ENCODE assay signal across 15 mouse cellular contexts in the genomic region with DNA sequence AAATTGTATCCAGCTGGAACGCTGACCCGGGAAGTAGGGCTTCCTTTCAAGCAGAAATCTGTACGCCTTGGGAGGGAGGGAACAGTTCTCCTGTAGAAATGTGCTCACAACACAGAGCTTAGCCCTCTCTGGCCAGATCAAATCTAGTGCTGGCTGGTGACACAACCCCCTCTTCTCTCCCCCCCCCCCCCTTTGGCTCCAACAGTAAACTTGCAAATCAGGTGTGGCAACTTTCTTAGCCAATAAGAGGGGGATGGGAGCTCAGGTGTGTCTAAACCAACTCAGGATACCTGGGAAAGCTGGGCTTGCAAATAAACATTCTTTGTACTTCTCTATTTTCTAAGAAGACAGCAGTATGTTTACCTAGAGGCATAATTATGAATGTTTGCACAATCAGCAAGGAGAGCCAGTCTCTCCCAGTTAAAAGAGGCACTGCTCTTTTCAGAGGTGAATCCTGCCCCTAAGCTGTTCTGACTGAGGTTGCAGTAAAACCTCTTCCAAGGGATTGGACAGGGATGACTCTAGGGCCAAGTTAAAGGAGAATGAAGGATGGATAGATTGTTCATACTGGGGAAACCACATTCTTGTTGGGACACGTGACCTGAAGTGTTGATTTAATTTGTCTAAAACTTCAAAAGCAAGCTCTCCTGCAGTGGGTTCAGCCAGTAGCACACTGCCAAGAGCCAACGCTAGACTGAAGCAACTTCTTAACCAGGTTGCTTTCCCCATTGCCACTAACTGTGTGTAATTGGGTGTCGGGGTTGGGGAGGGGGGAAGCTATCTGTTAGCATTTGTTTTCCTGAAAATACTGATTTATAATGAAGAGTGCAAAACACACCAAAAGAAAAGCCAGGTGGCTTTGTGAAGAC. TPM values are rescaled to one million over a fixed set of nuclear protein-coding genes. Genes with fewer than 3 reads are reported as not detected.
A peak's percentile ranks its signal among the peaks of the same experiment; 100 is the strongest.
DNase-seq lines count a peak whose midpoint lies in the region; ATAC-seq and TF ChIP-seq lines count a peak whose summit lies in the region.
"Had no signal": no experiment of that assay in that cellular context is flagged by ENCODE, and none has a peak within 500 bp of the region (broad histone marks: within the 10 kb centered on the region; RNA-seq: fewer than 3 reads in every experiment).

Gene Cldn8, minus strand, starts transcription at position 139 of the 869 bp plus-strand sequence.

- intact Hi-C loops in heart, postnatal 25 days (cut with DNase I): no loop called here
- intact Hi-C loops in left cerebral cortex, adult 2 months (cut with DNase I): no loop called here

- DNase-seq in forebrain, embryonic 10.5 days (ENCODE audit: extremely low spot score, low spot score): no peak
- peak; percentile 63 for DNase-seq in intestine, embryonic 14.5 days (ENCODE audit: low spot score)
- DNase-seq in kidney, postnatal 25 days: peak; percentile 78 to 84
- DNase-seq in lung, postnatal 4 days: peak; percentile 19 to 26
- no peak for DNase-seq in heart, postnatal 25 days (ENCODE audit: low spot score)
- DNase-seq in left cerebral cortex, adult 2 months (ENCODE audit: extremely low spot score in 1 of 2, low spot score in 2 of 2): no peak
- DNase-seq: heart, adult 11 months had no signal

- no peaks in the 10 kb centered on the region for H3K9me3 ChIP-seq in forebrain, embryonic 10.5 days
- H3K9me3 ChIP-seq in forebrain, embryonic 16.5 days (ENCODE audit: control insufficient read depth, low read length): no peaks in the 10 kb centered on the region
- H3K9me3 ChIP-seq in intestine, embryonic 14.5 days (ENCODE audit: control insufficient read depth, low read length): no peaks in the 10 kb centered on the region
- H3K9me3 ChIP-seq: hindbrain, embryonic 10.5 days; neural tube, embryonic 15.5 days had no signal

- no peak for ATAC-seq in forebrain, embryonic 16.5 days
- ATAC-seq in intestine, embryonic 14.5 days (replicated peaks; ENCODE audit: low FRiP score, low TSS enrichment, low read depth): peak; percentile 86
- ATAC-seq in inflammation-experienced regulatory T-cells, adult 6 months: no peak

- H3K4me1 ChIP-seq in forebrain, embryonic 10.5 days: peaks cover 23% of the 10 kb centered on the region
- no peaks in the 10 kb centered on the region for H3K4me1 ChIP-seq in forebrain, embryonic 16.5 days (replicated peaks; ENCODE audit: control insufficient read depth, insufficient read depth, low read length)
- H3K4me1 ChIP-seq in intestine, embryonic 14.5 days (replicated peaks; ENCODE audit: control insufficient read depth, insufficient read depth, low read length): no peaks in the 10 kb centered on the region
- H3K4me1 ChIP-seq: hindbrain, embryonic 10.5 days; neural tube, embryonic 15.5 days had no signal

- H3K27ac ChIP-seq in forebrain, embryonic 10.5 days: peak within 1 kb of the TSS; percentile 40; the same call in 1 of the 2 replicates
- no peak within 1 kb of the TSS for H3K27ac ChIP-seq in forebrain, embryonic 16.5 days (ENCODE audit: low read length)
- peak within 1 kb of the TSS; percentile 38; the same call in 1 of the 2 replicates for H3K27ac ChIP-seq in intestine, embryonic 14.5 days (ENCODE audit: low read depth)
- H3K27ac ChIP-seq in left cerebral cortex, adult 2 months: no peak within 1 kb of the TSS
- H3K27ac ChIP-seq: hindbrain, embryonic 10.5 days; neural tube, embryonic 15.5 days had no signal

- no peaks in the 10 kb centered on the region; the same call in 1 of the 2 replicates for H3K27me3 ChIP-seq in forebrain, embryonic 10.5 days (ENCODE audit: poor library complexity, severe bottlenecking)
- H3K27me3 ChIP-seq in forebrain, embryonic 16.5 days (replicated peaks; ENCODE audit: control insufficient read depth, insufficient read depth, low read length): no peaks in the 10 kb centered on the region
- no peaks in the 10 kb centered on the region for H3K27me3 ChIP-seq in intestine, embryonic 14.5 days (replicated peaks; ENCODE audit: control insufficient read depth, insufficient read depth, low read length)
- H3K27me3 ChIP-seq: neural tube, embryonic 15.5 days had no signal

- TF ChIP-seq CTCF in left cerebral cortex, adult 2 months (IDR thresholded peaks at IDR 0.05): no peak

- no peak within 1 kb of the TSS for H3K9ac ChIP-seq in forebrain, embryonic 16.5 days (replicated peaks; ENCODE audit: low read depth, low read length)
- H3K9ac ChIP-seq in intestine, embryonic 14.5 days (ENCODE audit: low read length): peak within 1 kb of the TSS; percentile 29; the same call in 1 of the 2 replicates
- H3K9ac ChIP-seq: neural tube, embryonic 15.5 days had no signal

- no peaks in the 10 kb centered on the region for H3K36me3 ChIP-seq in forebrain, embryonic 10.5 days (replicated peaks)
- H3K36me3 ChIP-seq in forebrain, embryonic 16.5 days (ENCODE audit: control insufficient read depth, insufficient read depth): no peaks in the 10 kb centered on the region
- no peaks in the 10 kb centered on the region for H3K36me3 ChIP-seq in intestine, embryonic 14.5 days (ENCODE audit: control insufficient read depth, insufficient read depth, low read length)
- H3K36me3 ChIP-seq: G1E; hindbrain, embryonic 10.5 days; neural tube, embryonic 15.5 days had no signal

- 72% methylated on average over 6 of the region's 6 CpGs for WGBS in forebrain, embryonic 10.5 days
- 80% methylated on average over 6 of the region's 6 CpGs for WGBS in forebrain, embryonic 16.5 days
- WGBS in intestine, embryonic 14.5 days: 62% methylated on average over 6 of the region's 6 CpGs

- H3K4me2 ChIP-seq in forebrain, embryonic 16.5 days (ENCODE audit: low read length): no peak within 1 kb of the TSS
- H3K4me2 ChIP-seq in intestine, embryonic 14.5 days (ENCODE audit: low read length): peak within 1 kb of the TSS; percentile 26
- H3K4me2 ChIP-seq: neural tube, embryonic 15.5 days had no signal

- no peak within 1 kb of the TSS for H3K4me3 ChIP-seq in forebrain, embryonic 10.5 days
- no peak within 1 kb of the TSS for H3K4me3 ChIP-seq in forebrain, embryonic 16.5 days (replicated peaks; ENCODE audit: low read length)
- H3K4me3 ChIP-seq in intestine, embryonic 14.5 days (ENCODE audit: low read depth, low read length): peak within 1 kb of the TSS; percentile 34
- no peak within 1 kb of the TSS for H3K4me3 ChIP-seq in left cerebral cortex, adult 2 months
- H3K4me3 ChIP-seq: hindbrain, embryonic 10.5 days; neural tube, embryonic 15.5 days had no signal

RNA-seq across cellular contexts. Expression of gene Cldn8, which starts in this region (rescaled TPM):
- 1.4 TPM in 2 replicates for polyA plus RNA-seq in forebrain, embryonic 10.5 days (2016; fragmentation: Nextera tagmentation; extraction: Ambion mirVana)
- 0.36 TPM in 1 of 2 replicates, not detected in the other for polyA plus RNA-seq in forebrain, embryonic 16.5 days (2015; fragmentation: Nextera tagmentation; extraction: Ambion mirVana)
- 42.0 and 49.3 TPM in 2 replicates for polyA plus RNA-seq in intestine, embryonic 14.5 days (2014; fragmentation: Nextera tagmentation; extraction: Ambion mirVana)
- not detected for total RNA-seq in heart, postnatal 25 days (2021)
- polyA plus RNA-seq in inflammation-experienced regulatory T-cells, adult 6 months (2017; shearing (Covaris generic)): not detected
- not detected for total RNA-seq in left cerebral cortex, adult 2 months (2021)
- total RNA-seq: adrenal gland, adult 18-20 months; G1E; left cerebral cortex, adult 8-10 months; megakaryocyte progenitor cell, adult 5-6 weeks had no signal
- polyA plus RNA-seq: G1E; neural tube, embryonic 15.5 days had no signal

Comparison
In these comparisons a context has a peak if more than half of its experiments do, and no peak if none do; other contexts are left out.
1. RNA of gene Cldn8 (polyA plus RNA-seq): 42.0 to 49.3 TPM in intestine, embryonic 14.5 days; 1.4 TPM in forebrain, embryonic 10.5 days, 0.36 TPM in forebrain, embryonic 16.5 days and not detected in inflammation-experienced regulatory T-cells, adult 6 months; every median in the first group is over 10 times any median in the second.
2. H3K27ac ChIP-seq: peak in forebrain, embryonic 10.5 days (single experiment) and intestine, embryonic 14.5 days (single experiment); none in forebrain, embryonic 16.5 days (single experiment) and left cerebral cortex, adult 2 months (single experiment).
3. DNase-seq: peak in intestine, embryonic 14.5 days (single experiment), kidney, postnatal 25 days (2 of 2) and lung, postnatal 4 days (2 of 2); none in forebrain, embryonic 10.5 days (single experiment), heart, postnatal 25 days (single experiment) and left cerebral cortex, adult 2 months (0 of 2).